Mouse (Mus musculus) myocyte (in vitro differentiated cells): ENCODE measurements at regions not wholly inside any gene's neighbourhood (a gene's known extent, or its start where the extent isn't known, plus 50 kb on each side); places are given as distances from the start of the nearest gene placed in this dataset.

Experiments used
- MYOD1 ChIP-seq, 3 experiments: IDR thresholded peaks; one replicate each; pipeline ENCODE4 v1.6.1; 2011; ENCODE audit warnings: control low read depth in 2 of 3, low read depth in 2 of 3, mild to moderate bottlenecking in 2 of 3, moderate library complexity in 1 of 3; ENCODE audit not compliant: insufficient read length in 2 of 3, control insufficient read depth in 1 of 3
- MYOG ChIP-seq, 3 experiments: IDR thresholded peaks; one replicate each; pipeline ENCODE4 v1.6.1; 2011; ENCODE audit warnings: control low read depth in 2 of 3, low read depth in 2 of 3, mild to moderate bottlenecking in 2 of 3; ENCODE audit not compliant: insufficient read length in 2 of 3, control insufficient read depth in 1 of 3, insufficient read depth in 1 of 3
- POLR2A ChIP-seq: IDR thresholded peaks from one replicate; pipeline ENCODE4 v1.6.1; 2011; ENCODE audit warnings: low read depth, mild to moderate bottlenecking, control low read depth, moderate library complexity; ENCODE audit not compliant: insufficient read length
- POLR2AphosphoS2 ChIP-seq: IDR thresholded peaks from one replicate; pipeline ENCODE4 v1.6.1; 2011; ENCODE audit warnings: low read depth, control low read depth; ENCODE audit not compliant: insufficient read length
- USF1 ChIP-seq: IDR thresholded peaks from one replicate; pipeline ENCODE4 v1.6.1; 2011; ENCODE audit warnings: low read depth, mild to moderate bottlenecking, control low read depth, moderate library complexity

- TF ChIP-seq POLR2A (no peak), POLR2AphosphoS2 (no peak), MYOD1 (IDR thresholded peaks at IDR 0.05; ENCODE audit: control insufficient read depth in 1 of 3, insufficient read length in 2 of 3, low read depth in 2 of 3) (no peak), USF1 (no peak), MYOG (IDR thresholded peaks at IDR 0.05; ENCODE audit: control insufficient read depth in 1 of 3, insufficient read depth in 1 of 3, insufficient read length in 2 of 3, low read depth in 2 of 3) (no peak)
Measured at GRCm38 (mm10) chr5:112120766-112121165, 131.6 kb downstream of the Cryba4 start.
